Mouse (Mus musculus) liver, embryonic 14.5 days (tissue): ENCODE measurements around the gene Eps8. TPM values are rescaled to one million over a fixed set of nuclear protein-coding genes. Genes with fewer than 3 reads are reported as not detected.
"Not testable (repeated sequence)": the region's sequence is repeated elsewhere in the genome, so short reads cannot be mapped to it uniquely, and the experiment has no call there.

Source experiments
- ATAC-seq: fragments of 200-750 bp; cut with Nextera tagmentation; 2 replicates; pipeline ENCODE4 v1.8.0; 2017; ENCODE audit warnings: moderate number of reproducible peaks, mild to moderate bottlenecking, moderate library complexity; ENCODE audit not compliant: insufficient read depth
- DNase-seq, 3 experiments: peaks; one replicate each; pipeline ENCODE4 v3.0.0-alpha.2; 2012 to 2013; ENCODE audit warnings: low read depth in 3 of 3, low spot score in 3 of 3
- H3K27ac ChIP-seq: fragments of 300-500 bp; sonication (generic); 2 replicates; pipeline ENCODE4 v1.5.1; 2014; ENCODE audit warnings: moderate library complexity, mild to moderate bottlenecking, control low read depth, inconsistent platforms
- H3K27me3 ChIP-seq: fragments of 300-500 bp; sonication (generic); 2 replicates; pipeline ENCODE4 v1.6.1; 2014; ENCODE audit warnings: mild to moderate bottlenecking, low read length, moderate library complexity; ENCODE audit not compliant: control insufficient read depth, insufficient read depth
- H3K36me3 ChIP-seq: fragments of 300-500 bp; sonication (generic); replicated peaks from 2 replicates; pipeline ENCODE4 v1.6.1; 2014; ENCODE audit warnings: low read depth; ENCODE audit not compliant: control insufficient read depth, insufficient read depth
- H3K4me1 ChIP-seq, 2 experiments: fragments of 200-500 bp in 1 of 2; fragments of 300-500 bp in 1 of 2; sonication (generic) in 1 of 2; replicated peaks; 2 replicates each; pipeline ENCODE4 v1.6.1; 2012 to 2014; ENCODE audit warnings: antibody characterized with exemption in 1 of 2, inconsistent platforms in 1 of 2, low read length in 1 of 2; ENCODE audit not compliant: control insufficient read depth in 2 of 2, insufficient read depth in 2 of 2
- H3K4me2 ChIP-seq: fragments of 300-500 bp; sonication (generic); 2 replicates; pipeline ENCODE4 v1.6.1; 2014; ENCODE audit warnings: low read depth, mild to moderate bottlenecking, control low read depth, moderate library complexity
- H3K4me3 ChIP-seq, 2 experiments: fragments of 200-500 bp in 1 of 2; fragments of 300-500 bp in 1 of 2; sonication (generic) in 1 of 2; 2 replicates each; pipeline ENCODE4 v1.5.1; 2012 to 2014; ENCODE audit warnings: low read depth in 2 of 2, low read length in 2 of 2, mild to moderate bottlenecking in 2 of 2, control low read depth in 1 of 2, inconsistent platforms in 1 of 2, moderate library complexity in 1 of 2; ENCODE audit not compliant: insufficient read depth in 1 of 2
- H3K9ac ChIP-seq: fragments of 300-500 bp; sonication (generic); replicated peaks from 2 replicates; pipeline ENCODE4 v1.6.1; 2014; ENCODE audit warnings: mild to moderate bottlenecking, control low read depth, moderate library complexity
- H3K9me3 ChIP-seq: fragments of 300-500 bp; sonication (generic); 2 replicates; pipeline ENCODE4 v1.6.1; 2016; ENCODE audit warnings: low read length, mixed read lengths; ENCODE audit not compliant: control insufficient read depth
- CTCF ChIP-seq: IDR thresholded peaks from 2 replicates; pipeline ENCODE4 v1.5.1; 2016; ENCODE audit warnings: antibody characterized with exemption, low read depth, control low read depth
- EP300 ChIP-seq: IDR thresholded peaks from 2 replicates; pipeline ENCODE4 v1.6.1; 2016; ENCODE audit warnings: antibody characterized with exemption, low read depth
- WGBS: fragments of 180-500 bp; shearing (Covaris S2); extraction: QIAGEN DNeasy Blood & Tissue Kit; methylation state at CpG from one replicate; pipeline ENCODE4 v1.1.7; 2014; ENCODE audit not compliant: insufficient replicate concordance; 5-methylcytosine and 5-hydroxymethylcytosine counted together
- polyA plus RNA-seq, 2 experiments: library from polyadenylated mRNA; depleted of rRNA in 1 of 2; stranded (reverse) in 1 of 2; unstranded in 1 of 2; fragments of >200 nt; fragmentation: Nextera tagmentation in 1 of 2; extraction: Ambion mirVana in 1 of 2; gene quantifications; 2 replicates each; pipeline versions ENCODE4 v1.2.1 to v1.2.3; 2012 to 2014

The Eps8 gene
- polyA plus RNA-seq, 2 experiments: 0.42 to 1.4 TPM

- DNase-seq (peak in 2 of 3 experiments; percentile 12 to 28), ATAC-seq (peak; percentile 43; the same call in 1 of the 2 replicates)
- WGBS: 18% methylated on average over 10 of the region's 10 CpGs
- no peak overlapping the region for H3K27ac ChIP-seq
- H3K9ac ChIP-seq: no peak overlapping the region
- H3K27me3 ChIP-seq: no peaks in the 10 kb centered on the region; the same call in 1 of the 2 replicates
- H3K4me3 ChIP-seq: no peak overlapping the region
- H3K36me3 ChIP-seq: no peaks in the 10 kb centered on the region
- TF ChIP-seq CTCF (peak; percentile 78), EP300 (no peak)
- no peaks in the 10 kb centered on the region for H3K4me1 ChIP-seq
- H3K4me2 ChIP-seq: no peak overlapping the region
- no peaks in the 10 kb centered on the region for H3K9me3 ChIP-seq
Measured at GRCm38 (mm10) chr6:137455537-137456041, 199.1 kb downstream of the Eps8 start.

GRCm38 (mm10) chr6:137446116-137446515 is 208.6 kb downstream of the Eps8 start:
- H3K4me2 ChIP-seq, H3K27me3 ChIP-seq, H3K27ac ChIP-seq, ATAC-seq, DNase-seq, H3K36me3 ChIP-seq, H3K4me1 ChIP-seq, H3K9me3 ChIP-seq, H3K4me3 ChIP-seq, H3K9ac ChIP-seq: not testable (repeated sequence)
- 49% methylated on average over 7 of the region's 7 CpGs for WGBS

- Histone ChIP-seq H3K4me2 (no peak overlapping the region), H3K4me1 (no peaks in the 10 kb centered on the region), H3K27ac (no peak overlapping the region), H3K9me3 (no peaks in the 10 kb centered on the region), H3K36me3 (no peaks in the 10 kb centered on the region), H3K9ac (no peak overlapping the region), H3K4me3 (no peak overlapping the region), H3K27me3 (no peaks in the 10 kb centered on the region)
- no peak for TF ChIP-seq CTCF
- no peak for TF ChIP-seq EP300
- DNase-seq: no peak
- 71% methylated on average over 12 of the region's 12 CpGs for WGBS
- no peak for ATAC-seq
Measured at GRCm38 (mm10) chr6:137443089-137443488, 211.6 kb downstream of the Eps8 start.

GRCm38 (mm10) chr6:137440559-137441486 is 213.9 kb downstream of the Eps8 start:
- TF ChIP-seq EP300: no peak
- TF ChIP-seq CTCF: no peak
- no peaks in the 10 kb centered on the region for H3K4me1 ChIP-seq
- H3K36me3 ChIP-seq: no peaks in the 10 kb centered on the region
- DNase-seq (no peak), ATAC-seq (no peak)
- no peak overlapping the region for H3K27ac ChIP-seq
- no peaks in the 10 kb centered on the region for H3K27me3 ChIP-seq
- no peak overlapping the region for H3K4me3 ChIP-seq
- no peaks in the 10 kb centered on the region for H3K9me3 ChIP-seq
- H3K4me2 ChIP-seq: no peak overlapping the region
- 67% methylated on average over 19 of the region's 19 CpGs for WGBS
- no peak overlapping the region for H3K9ac ChIP-seq

- WGBS: 61% methylated on average over 16 of the region's 16 CpGs
- DNase-seq: no peak
- H3K4me2 ChIP-seq: no peak overlapping the region
Measured at GRCm38 (mm10) chr6:137437902-137438580, 216.6 kb downstream of the Eps8 start.

More at GRCm38 (mm10) chr6:137437902-137438580, 216.6 kb downstream of the Eps8 start:
- H3K4me1 ChIP-seq: no peaks in the 10 kb centered on the region
- no peak overlapping the region for H3K9ac ChIP-seq
- ATAC-seq: no peak
- H3K36me3 ChIP-seq: no peaks in the 10 kb centered on the region
- no peaks in the 10 kb centered on the region for H3K27me3 ChIP-seq
- no peaks in the 10 kb centered on the region for H3K9me3 ChIP-seq
- TF ChIP-seq CTCF (no peak), EP300 (no peak)
- H3K27ac ChIP-seq: no peak overlapping the region
- no peak overlapping the region for H3K4me3 ChIP-seq
